Mouse (Mus musculus) C2C12 (cell line): ENCODE results near the gene Ankrd39.

Source experiments
- MAX ChIP-seq: IDR thresholded peaks from one replicate; pipeline ENCODE4 v1.6.1; 2011; ENCODE audit warnings: mild to moderate bottlenecking, control low read depth
- MYOD1 ChIP-seq: IDR thresholded peaks from one replicate; pipeline ENCODE4 v1.6.1; 2011; ENCODE audit warnings: low read depth; ENCODE audit not compliant: control insufficient read depth, insufficient read length
- USF1 ChIP-seq: IDR thresholded peaks from one replicate; pipeline ENCODE4 v1.6.1; 2011; ENCODE audit warnings: low read depth, mild to moderate bottlenecking, control low read depth, moderate library complexity

DNA sequence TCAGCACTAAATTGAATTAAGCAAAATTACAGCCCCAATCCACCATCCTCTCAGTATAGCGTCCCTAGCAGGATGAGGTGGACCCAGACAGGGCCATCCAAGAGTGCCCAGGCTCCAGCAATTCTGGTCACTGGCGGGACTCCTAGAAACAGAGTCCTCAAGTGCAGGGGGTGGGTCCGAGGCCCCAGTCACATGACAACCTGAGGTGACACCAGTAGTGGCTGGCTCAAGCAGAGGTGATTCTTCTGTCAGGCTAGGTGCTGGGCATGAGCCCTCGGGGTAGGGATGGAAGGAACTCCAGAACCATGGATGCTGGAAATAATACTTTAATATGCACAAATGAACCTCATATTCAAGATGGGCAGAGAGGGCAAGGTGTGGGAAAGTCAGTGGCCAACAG, 15.1 kb upstream of the Ankrd39 start:
- TF ChIP-seq USF1 = no peak
- TF ChIP-seq MYOD1 = no peak
- no peak for TF ChIP-seq MAX
